Mouse (Mus musculus): ENCODE measurements at regions not wholly inside any gene's neighbourhood (a gene's known extent, or its start where the extent isn't known, plus 50 kb on each side); places are given as distances from the start of the nearest gene placed in this dataset.

DNA sequence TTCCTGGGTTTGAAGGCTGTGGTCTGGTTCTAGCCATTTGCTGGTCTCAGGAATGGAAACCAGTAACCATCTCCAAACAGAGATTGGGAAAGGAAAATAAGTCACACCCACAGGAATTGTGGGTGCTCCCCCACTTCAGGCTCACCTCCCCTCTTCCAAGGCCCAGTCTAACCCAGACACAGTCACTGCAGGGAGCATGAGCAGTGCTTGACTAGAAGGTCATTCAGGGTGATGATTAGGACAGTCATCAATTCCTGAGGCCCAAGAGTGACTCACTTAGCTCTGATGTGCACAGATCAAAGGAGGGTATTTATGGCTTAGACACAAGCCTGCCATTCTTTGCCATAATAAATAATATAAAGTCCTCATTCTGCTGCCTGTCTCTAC is 120.4 kb downstream of the Tmem17 start:
- TF ChIP-seq CTCF (IDR thresholded peaks at IDR 0.05; ENCODE audit: low read depth, low read length) = no peak
- TF ChIP-seq POLR2A (IDR thresholded peaks at IDR 0.05; ENCODE audit: insufficient read depth, low read length) = no peak
